Mouse (Mus musculus) liver, embryonic 15.5 days (tissue): ENCODE results near the gene Cox8b. TPM values are rescaled to one million over a fixed set of nuclear protein-coding genes. Genes with fewer than 3 reads are reported as not detected.
"Not testable (repeated sequence)": the region's sequence is repeated elsewhere in the genome, so short reads cannot be mapped to it uniquely, and the experiment has no call there.

Experiments
- ATAC-seq: fragments of 200-750 bp; cut with Nextera tagmentation; 2 replicates; pipeline ENCODE4 v1.8.0; 2017; ENCODE audit warnings: moderate number of reproducible peaks, mild to moderate bottlenecking, moderate library complexity; ENCODE audit not compliant: insufficient read depth
- H3K27ac ChIP-seq: fragments of 300-500 bp; sonication (generic); replicated peaks from 2 replicates; pipeline ENCODE4 v1.5.1; 2015; ENCODE audit warnings: mild to moderate bottlenecking, inconsistent platforms
- H3K27me3 ChIP-seq: fragments of 300-500 bp; sonication (generic); 2 replicates; pipeline ENCODE4 v1.6.1; 2015; ENCODE audit warnings: mild to moderate bottlenecking, inconsistent platforms
- H3K36me3 ChIP-seq: fragments of 300-500 bp; sonication (generic); replicated peaks from 2 replicates; pipeline ENCODE4 v1.6.1; 2015; ENCODE audit warnings: moderate library complexity, mild to moderate bottlenecking, inconsistent platforms
- H3K4me1 ChIP-seq: fragments of 300-500 bp; sonication (generic); replicated peaks from 2 replicates; pipeline ENCODE4 v1.6.1; 2015; ENCODE audit warnings: inconsistent platforms
- H3K4me2 ChIP-seq: fragments of 300-500 bp; sonication (generic); 2 replicates; pipeline ENCODE4 v1.6.1; 2015; ENCODE audit warnings: moderate library complexity, mild to moderate bottlenecking, inconsistent platforms
- H3K4me3 ChIP-seq: fragments of 300-500 bp; sonication (generic); replicated peaks from 2 replicates; pipeline ENCODE4 v1.5.1; 2015; ENCODE audit warnings: mild to moderate bottlenecking, inconsistent platforms
- H3K9ac ChIP-seq: fragments of 300-500 bp; sonication (generic); 2 replicates; pipeline ENCODE4 v1.6.1; 2015; ENCODE audit warnings: moderate library complexity, mild to moderate bottlenecking, inconsistent platforms
- H3K9me3 ChIP-seq: fragments of 300-500 bp; sonication (generic); replicated peaks from 2 replicates; pipeline ENCODE4 v1.6.1; 2016; ENCODE audit warnings: inconsistent platforms
- WGBS: fragments of 180-500 bp; shearing (Covaris S2); methylation state at CpG from one replicate; pipeline ENCODE4 v1.1.7; 2015; ENCODE audit warnings: mixed read lengths; ENCODE audit not compliant: insufficient replicate concordance; 5-methylcytosine and 5-hydroxymethylcytosine counted together
- polyA plus RNA-seq: library from polyadenylated mRNA; unstranded; fragments of >200 nt; fragmentation: Nextera tagmentation; extraction: Ambion mirVana; gene quantifications from 2 replicates; pipeline ENCODE4 v1.2.1, GENCODE M21; 2015

Cox8b gene
- polyA plus RNA-seq, 1 experiment from 2014 or later, result 3.6 TPM

DNA sequence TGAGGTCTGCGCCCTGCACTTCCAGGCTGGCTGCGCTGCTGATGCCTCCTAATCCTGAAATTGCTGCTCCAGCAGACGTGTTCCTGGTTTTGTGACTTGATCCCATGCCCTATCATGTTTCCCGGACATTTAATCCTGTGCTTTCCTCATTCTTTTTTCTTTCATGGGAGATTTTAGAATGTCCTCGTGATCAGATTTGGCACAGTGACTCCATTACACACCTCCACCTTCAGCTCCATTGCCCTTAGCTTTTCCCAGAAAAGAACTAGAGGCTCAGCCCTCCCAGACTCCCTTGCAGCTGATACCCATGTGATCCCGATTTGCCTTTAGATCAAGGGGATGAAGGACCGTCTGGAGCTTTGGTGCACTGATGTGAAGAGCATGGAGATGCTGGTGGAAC, 2.4 kb downstream of the Cox8b start:
- H3K9ac ChIP-seq, result no peak overlapping the region
- H3K4me3 ChIP-seq, result no peak overlapping the region
- no peak overlapping the region for H3K4me2 ChIP-seq
- no peaks in the 10 kb centered on the region for H3K9me3 ChIP-seq
- H3K4me1 ChIP-seq, result 0 out of 2 replicates have a peak, but pooled peaks cover under 1% of the 10 kb centered on the region
- ATAC-seq, result no peak
- H3K27me3 ChIP-seq, result no peaks in the 10 kb centered on the region
- no peak overlapping the region for H3K27ac ChIP-seq
- peaks cover 49% of the 10 kb centered on the region for H3K36me3 ChIP-seq
- 85% methylated on average over 7 of the region's 7 CpGs for WGBS

DNA sequence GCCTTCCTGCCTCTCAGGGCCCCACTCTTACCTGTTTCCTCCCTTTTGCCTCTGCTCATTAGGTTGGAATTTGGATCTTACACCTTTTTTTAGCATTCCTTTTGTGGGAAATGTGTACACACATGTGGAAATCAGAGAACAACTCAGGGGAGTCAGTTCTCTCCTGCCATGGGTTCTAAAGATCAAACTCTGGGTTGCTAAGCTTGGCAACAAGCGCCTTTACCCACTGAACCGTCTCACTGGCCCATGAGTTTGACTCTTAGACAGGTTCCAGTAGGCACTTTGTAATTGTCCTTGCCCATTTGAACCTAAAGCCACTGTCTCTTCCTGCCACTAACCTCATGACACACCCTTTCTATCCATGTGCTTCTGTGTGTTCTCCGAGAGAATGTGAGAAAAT, 5.6 kb downstream of the Cox8b start:
- no peak overlapping the region for H3K9ac ChIP-seq
- ATAC-seq, result no peak
- H3K27ac ChIP-seq, result no peak overlapping the region
- 85% methylated on average over 3 of the region's 3 CpGs for WGBS
- no peaks in the 10 kb centered on the region for H3K9me3 ChIP-seq
- peaks cover 70% of the 10 kb centered on the region for H3K36me3 ChIP-seq
- H3K4me3 ChIP-seq, result no peak overlapping the region
- no peaks in the 10 kb centered on the region for H3K27me3 ChIP-seq
- no peak overlapping the region for H3K4me2 ChIP-seq
- H3K4me1 ChIP-seq, result no peaks in the 10 kb centered on the region

DNA sequence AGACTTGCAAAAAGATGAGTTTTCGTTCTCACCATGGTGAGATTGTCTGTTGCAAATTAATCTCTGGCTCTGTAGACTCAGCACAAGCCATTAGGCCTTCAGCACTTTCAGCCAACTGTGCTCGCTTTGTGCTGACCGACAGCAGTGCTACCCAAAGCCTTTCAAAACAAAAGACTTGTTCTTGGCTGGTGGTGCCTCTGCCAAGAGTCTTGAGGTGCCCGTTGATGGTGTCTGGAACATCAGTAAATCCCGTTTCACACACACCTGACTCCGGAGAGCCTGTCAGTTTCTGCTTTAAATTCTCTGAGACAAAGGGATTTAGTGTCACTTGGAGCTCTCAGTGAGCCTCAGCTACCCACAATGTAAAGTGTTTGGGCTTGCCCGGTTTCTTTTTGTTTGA, 6.2 kb downstream of the Cox8b start:
- H3K4me2 ChIP-seq, result no peak overlapping the region

DNA sequence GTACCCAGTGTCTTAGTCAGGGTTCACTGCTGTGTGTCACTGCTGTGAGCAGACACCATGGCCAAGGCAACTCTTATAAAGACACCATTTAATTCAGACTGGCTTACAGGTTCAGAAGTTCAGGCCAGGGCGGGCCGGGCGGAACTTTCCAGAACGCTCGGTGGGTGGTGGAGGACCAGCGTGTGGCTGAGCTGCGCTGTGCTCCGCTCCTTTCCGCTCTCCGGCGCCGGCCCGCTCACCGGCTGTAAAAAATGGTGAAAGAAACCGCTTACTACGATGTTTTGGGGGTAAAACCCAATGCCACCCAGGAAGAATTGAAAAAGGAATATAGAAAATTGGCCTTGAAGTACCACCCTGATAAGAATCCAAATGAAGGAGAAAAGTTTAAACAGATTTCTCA, 9.6 kb downstream of the Cox8b start:
- H3K36me3 ChIP-seq, result peaks cover 77% of the 10 kb centered on the region
- H3K4me1 ChIP-seq, ATAC-seq, H3K4me3 ChIP-seq, H3K27me3 ChIP-seq, H3K27ac ChIP-seq, H3K9me3 ChIP-seq, H3K9ac ChIP-seq, H3K4me2 ChIP-seq: not testable (repeated sequence)
- WGBS, result 91% methylated on average over 16 of the region's 16 CpGs

More for the DNA sequence above, 6.2 kb downstream of the Cox8b start:
- Histone ChIP-seq H3K4me1 (no peaks in the 10 kb centered on the region), H3K9me3 (no peaks in the 10 kb centered on the region), H3K4me3 (no peak overlapping the region), H3K27me3 (no peaks in the 10 kb centered on the region), H3K36me3 (peaks cover 74% of the 10 kb centered on the region), H3K27ac (no peak overlapping the region), H3K9ac (no peak overlapping the region)
- WGBS, result 81% methylated on average over 7 of the region's 7 CpGs
- no peak for ATAC-seq

DNA sequence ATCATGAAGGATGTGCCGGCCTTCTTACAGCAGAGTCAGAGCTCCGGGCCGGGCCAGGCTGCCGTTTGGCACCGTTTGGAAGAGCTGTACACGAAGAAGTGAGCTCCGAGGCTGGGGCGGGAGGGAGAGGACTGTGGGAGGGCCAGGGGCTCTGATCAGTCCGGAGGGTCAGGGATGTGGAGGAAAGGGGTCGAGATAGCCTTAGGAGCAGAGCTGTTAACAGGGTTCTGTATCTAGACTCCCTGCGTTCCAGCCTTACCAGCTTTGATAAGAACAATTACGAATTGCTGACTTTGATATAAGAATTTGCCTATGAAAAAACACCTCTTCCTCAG, 17.8 kb downstream of the Cox8b start:
- peaks cover 38% of the 10 kb centered on the region for H3K36me3 ChIP-seq
- peak overlapping the region; percentile 94 for H3K4me2 ChIP-seq
- no peaks in the 10 kb centered on the region for H3K27me3 ChIP-seq
- H3K4me3 ChIP-seq, result peak overlapping the region; percentile 76
- H3K27ac ChIP-seq, result peak overlapping the region; percentile 90
- H3K4me1 ChIP-seq, result peaks cover 42% of the 10 kb centered on the region
- WGBS, result under 1% methylated on average over 12 of the region's 12 CpGs
- peak overlapping the region; percentile 84 for H3K9ac ChIP-seq
- ATAC-seq, result peak; percentile 14
- H3K9me3 ChIP-seq, result no peaks in the 10 kb centered on the region

DNA sequence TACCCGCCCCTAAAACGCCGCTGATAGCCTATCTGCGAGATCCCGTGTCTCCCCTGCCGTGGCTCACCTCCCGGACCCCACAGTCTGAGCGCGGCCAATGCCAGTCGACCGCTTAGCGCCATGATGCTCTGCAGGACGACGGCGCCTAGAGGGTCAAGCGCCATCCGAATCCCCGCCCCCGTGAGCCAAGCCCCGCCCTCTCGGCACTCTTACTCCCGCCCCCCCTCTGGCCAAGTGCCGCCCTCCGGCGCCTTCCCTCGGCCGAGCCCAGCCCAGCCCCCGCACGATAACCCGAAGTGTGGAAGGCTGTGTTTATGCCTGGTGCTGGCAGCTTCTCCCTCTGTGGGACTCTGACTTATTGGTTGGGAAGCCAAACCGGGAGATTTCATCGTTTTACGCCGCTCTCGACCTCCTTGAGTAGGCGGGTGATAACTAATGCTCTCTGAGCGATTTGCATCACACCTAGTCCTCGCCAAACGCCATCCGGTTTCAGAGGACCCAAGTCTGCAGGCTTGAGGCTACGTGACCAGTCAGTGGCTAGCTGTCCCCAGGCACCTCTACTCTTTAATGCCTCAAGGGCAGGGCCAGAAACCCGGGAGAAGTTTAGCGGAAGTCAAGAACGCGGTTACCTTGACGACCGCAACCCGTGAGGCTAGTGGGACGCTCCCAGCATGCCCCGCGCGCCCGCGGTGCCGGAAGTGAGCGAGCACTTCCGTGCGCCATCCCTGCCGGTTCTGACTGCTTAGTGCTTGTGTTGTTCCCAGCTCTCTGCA, 18.4 kb downstream of the Cox8b start, which contains the start of the genes Psmd13 and Sirt3:
Gene Psmd13 (plus strand): TSS at position 273 of the 773 bp plus-strand sequence.
Gene Sirt3 (minus strand): TSS at position 614 of the 773 bp plus-strand sequence.
- Histone ChIP-seq H3K9ac (peak within 1 kb of the TSS; percentile 84), H3K27me3 (no peaks in the 10 kb centered on the region), H3K4me1 (peaks cover 42% of the 10 kb centered on the region), H3K27ac (peak within 1 kb of the TSS; percentile 90), H3K4me3 (peak within 1 kb of the TSS; percentile 76), H3K9me3 (no peaks in the 10 kb centered on the region), H3K4me2 (peak within 1 kb of the TSS; percentile 94), H3K36me3 (peaks cover 34% of the 10 kb centered on the region)
- ATAC-seq, result peak; percentile 94
- under 1% methylated on average over 59 of the region's 59 CpGs for WGBS

DNA sequence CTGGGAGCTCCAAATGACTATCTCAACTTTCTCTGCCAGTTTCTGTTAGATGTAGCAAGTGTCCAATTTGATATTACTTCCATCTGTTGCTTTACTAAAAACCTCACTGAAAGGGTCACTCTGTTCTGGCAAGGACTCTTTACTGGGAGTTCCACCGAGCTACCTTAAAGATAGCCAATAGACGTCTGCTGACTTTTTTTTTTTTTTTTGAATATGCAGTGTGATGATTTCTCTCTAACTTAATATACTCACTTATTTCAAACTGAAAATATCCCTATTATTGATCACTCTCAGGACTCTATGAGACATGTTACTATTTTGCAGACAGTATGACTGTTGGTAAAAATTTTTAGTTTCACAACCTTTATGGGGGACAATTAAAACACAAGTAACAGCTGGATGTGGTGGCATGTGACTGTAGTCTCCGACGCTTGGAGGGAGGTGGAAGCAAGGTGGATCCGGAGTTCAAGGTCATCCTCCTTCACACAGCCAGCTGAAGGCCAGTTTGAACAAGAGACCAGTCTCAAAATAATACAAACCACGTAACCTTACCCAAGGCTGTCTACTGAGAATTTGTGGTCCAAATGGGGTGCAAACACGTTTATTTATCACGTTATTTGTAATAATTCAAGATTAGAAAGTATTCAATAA, 19.3 kb downstream of the Cox8b start:
- ATAC-seq, result no peak
- peak overlapping the region; percentile 90 for H3K27ac ChIP-seq
- H3K9me3 ChIP-seq, result no peaks in the 10 kb centered on the region
- H3K4me3 ChIP-seq, result peak overlapping the region; percentile 76
- H3K27me3 ChIP-seq, result no peaks in the 10 kb centered on the region
- H3K36me3 ChIP-seq, result peaks cover 33% of the 10 kb centered on the region
- peaks cover 42% of the 10 kb centered on the region for H3K4me1 ChIP-seq
- WGBS, result 2% methylated on average over 8 of the region's 8 CpGs
- H3K9ac ChIP-seq, result peak overlapping the region; percentile 84
- H3K4me2 ChIP-seq, result peak overlapping the region; percentile 94

DNA sequence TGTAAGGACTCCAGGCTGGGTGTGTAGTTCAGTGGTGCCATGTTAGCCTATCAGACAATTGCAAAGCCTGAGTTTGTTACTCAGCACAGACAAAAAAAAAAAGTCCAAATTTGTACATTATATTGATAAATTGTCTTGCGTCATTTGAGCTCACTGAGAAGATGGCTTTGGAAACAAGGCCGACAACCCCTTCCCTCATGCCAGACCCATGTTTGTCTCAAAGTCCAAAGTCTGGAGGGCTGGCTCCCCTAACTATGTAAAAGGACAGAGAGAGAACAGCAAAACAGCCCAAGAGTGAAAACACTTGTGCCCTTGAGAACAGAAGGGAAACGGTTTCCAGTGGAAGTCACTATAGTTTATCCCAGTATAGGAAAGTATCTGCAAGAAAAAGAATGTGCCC, 19.8 kb downstream of the Cox8b start:
- Histone ChIP-seq H3K4me2 (peak overlapping the region; percentile 94), H3K27me3 (no peaks in the 10 kb centered on the region), H3K4me1 (peaks cover 42% of the 10 kb centered on the region), H3K4me3 (peak overlapping the region; percentile 76), H3K9me3 (no peaks in the 10 kb centered on the region), H3K9ac (peak overlapping the region; percentile 84; the same call in 1 of the 2 replicates), H3K27ac (peak overlapping the region; percentile 90), H3K36me3 (peaks cover 34% of the 10 kb centered on the region)
- ATAC-seq, result no peak
- WGBS, result 49% methylated on average over 3 of the region's 3 CpGs

DNA sequence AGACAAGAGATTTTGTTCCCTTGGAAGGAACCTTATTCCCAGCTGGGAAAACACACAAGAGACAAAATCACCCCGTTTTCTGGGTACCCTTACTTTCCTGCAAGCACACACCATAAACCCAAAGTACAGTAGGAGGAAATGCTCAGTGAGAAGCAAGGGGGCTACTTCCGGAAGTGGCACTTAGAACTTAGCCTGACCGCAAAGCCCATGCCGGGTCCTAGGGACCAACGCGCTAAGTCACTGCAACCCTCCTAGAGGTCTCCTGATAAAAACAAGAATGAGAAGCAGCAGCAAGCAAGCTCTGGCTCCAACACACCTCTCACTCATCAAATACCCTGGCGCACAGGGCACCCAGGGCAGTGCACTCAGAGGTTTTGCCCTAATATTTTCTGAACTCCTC, 20.9 kb downstream of the Cox8b start:
- H3K9ac ChIP-seq, result no peak overlapping the region

DNA sequence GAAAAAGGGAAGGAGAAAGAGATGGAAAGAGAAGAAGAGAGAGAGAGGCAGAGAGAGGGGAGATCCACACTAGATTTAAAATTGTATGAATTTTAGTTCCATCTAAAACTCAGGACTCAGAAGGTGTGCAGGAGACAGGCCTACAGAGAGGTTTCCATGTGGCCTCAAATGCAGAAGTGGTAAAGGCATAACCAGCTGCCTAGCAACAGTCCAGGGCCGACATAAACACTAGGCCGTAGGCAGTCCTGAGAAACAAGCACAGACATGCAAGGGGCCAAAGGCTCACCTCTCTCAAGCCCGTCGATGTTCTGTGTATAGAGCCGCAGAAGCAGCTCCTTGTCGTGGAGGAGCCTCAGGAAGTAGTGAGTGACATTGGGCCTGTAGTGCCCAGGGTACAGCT, 22.9 kb downstream of the Cox8b start:
- WGBS, result 58% methylated on average over 6 of the region's 6 CpGs
- no peak overlapping the region for H3K27ac ChIP-seq
- peaks cover 28% of the 10 kb centered on the region for H3K4me1 ChIP-seq

More for the DNA sequence above, 20.9 kb downstream of the Cox8b start:
- 26% methylated on average over 7 of the region's 7 CpGs for WGBS
- no peaks in the 10 kb centered on the region for H3K27me3 ChIP-seq
- H3K4me3 ChIP-seq, result peak overlapping the region; percentile 7; the same call in 1 of the 2 replicates
- peaks cover 42% of the 10 kb centered on the region for H3K4me1 ChIP-seq
- peak overlapping the region; percentile 94 for H3K4me2 ChIP-seq
- ATAC-seq, result no peak
- H3K36me3 ChIP-seq, result peaks cover 36% of the 10 kb centered on the region
- 0 out of 2 replicates have a peak overlapping the region, but pooled peaks have one; percentile 4 for H3K27ac ChIP-seq
- no peaks in the 10 kb centered on the region for H3K9me3 ChIP-seq

DNA sequence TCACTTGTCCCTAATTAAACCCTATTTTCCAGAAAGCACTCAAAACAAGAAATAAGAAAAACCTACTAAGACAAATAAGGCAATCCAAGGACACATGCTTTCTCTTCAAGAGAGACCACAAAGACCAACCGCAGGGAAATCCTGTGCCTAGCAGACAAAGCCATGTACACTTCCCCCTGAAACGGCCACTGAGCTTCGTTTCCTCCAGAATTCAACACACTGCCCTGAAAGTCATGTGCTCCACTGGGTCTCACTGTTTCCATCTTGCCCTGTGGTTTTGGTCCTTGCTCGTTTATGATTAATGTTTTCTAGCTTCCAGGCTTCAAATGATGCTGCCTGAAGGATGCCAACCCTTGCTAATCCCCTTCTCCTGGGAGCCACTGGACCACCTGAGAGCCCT, 26.0 kb downstream of the Cox8b start:
- peaks cover 61% of the 10 kb centered on the region for H3K36me3 ChIP-seq
- H3K4me2 ChIP-seq, result no peak overlapping the region
- H3K9ac ChIP-seq, result no peak overlapping the region
- H3K9me3 ChIP-seq, result no peaks in the 10 kb centered on the region
- no peak for ATAC-seq
- H3K27me3 ChIP-seq, result no peaks in the 10 kb centered on the region
- peaks cover 8% of the 10 kb centered on the region for H3K4me1 ChIP-seq
- no peak overlapping the region for H3K27ac ChIP-seq
- 15% methylated on average over 4 of the region's 4 CpGs for WGBS
- H3K4me3 ChIP-seq, result no peak overlapping the region

More for the DNA sequence above, 22.9 kb downstream of the Cox8b start:
- ATAC-seq, result no peak
- no peak overlapping the region for H3K9ac ChIP-seq
- H3K4me2 ChIP-seq, result no peak overlapping the region
- no peaks in the 10 kb centered on the region for H3K27me3 ChIP-seq
- no peak overlapping the region for H3K4me3 ChIP-seq
- H3K36me3 ChIP-seq, result peaks cover 40% of the 10 kb centered on the region
- H3K9me3 ChIP-seq, result no peaks in the 10 kb centered on the region
